Mouse (Mus musculus) heart, postnatal 14 days (tissue): Measurements from ENCODE around the gene Olfr331. TPM values are rescaled to one million over a fixed set of nuclear protein-coding genes. Genes with fewer than 3 reads are reported as not detected.
A peak's percentile ranks its signal among the peaks of the same experiment; 100 is the strongest.
"Not testable (repeated sequence)": the region's sequence is repeated elsewhere in the genome, so short reads cannot be mapped to it uniquely, and the experiment has no call there.

Source experiments
- DNase-seq, 2 experiments: peaks; one replicate each; pipeline ENCODE4 v3.0.0; 2021 to 2022
- intact Hi-C: fragments of 180-260 bp; cut with DNase I; formaldehyde crosslinking; loops from one replicate; pipeline ENCODE4 v1.15.1; 2025
- long read RNA-seq, 2 experiments: library from polyadenylated mRNA; stranded (forward); transcript quantifications; one replicate each; pipeline ENCODE4 v2.0.0; 2021
- total RNA-seq, 2 experiments: library from RNA; stranded (reverse); gene quantifications; 2 replicates each; pipeline ENCODE4 v1.2.3; 2021

Gene Olfr331
- not detected for total RNA-seq
- long read RNA-seq, experiment 1: 0 reads
- long read RNA-seq, experiment 2: 0 reads

DNA sequence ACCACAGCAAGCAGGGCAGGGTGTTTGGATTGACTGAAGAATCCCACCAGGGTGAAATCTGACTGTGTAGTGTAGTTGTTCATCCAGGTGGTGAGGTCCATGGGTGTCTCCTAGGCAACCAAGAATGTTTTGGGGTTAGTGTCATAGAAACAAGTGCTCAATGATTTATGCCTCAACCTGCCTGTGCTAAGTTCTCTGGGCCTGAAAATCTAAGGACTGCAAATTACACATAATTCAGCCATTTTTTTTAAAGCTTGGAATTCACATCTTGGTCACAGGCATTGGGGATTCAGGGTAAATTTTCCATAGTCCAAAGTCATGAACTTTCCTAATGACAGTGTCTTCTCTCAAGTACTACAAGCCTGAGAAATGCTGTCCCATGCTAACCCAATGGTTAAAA, at the start of gene Olfr331:
TSS of gene Olfr331 (minus strand) at position 101 of the 400 bp plus-strand sequence.
- intact Hi-C loops: loop anchor here (5.0 kb wide), 1 partner anchor 100 kb away; no protein-coding TSS in a partner anchor
- not testable (repeated sequence) for DNase-seq

DNA sequence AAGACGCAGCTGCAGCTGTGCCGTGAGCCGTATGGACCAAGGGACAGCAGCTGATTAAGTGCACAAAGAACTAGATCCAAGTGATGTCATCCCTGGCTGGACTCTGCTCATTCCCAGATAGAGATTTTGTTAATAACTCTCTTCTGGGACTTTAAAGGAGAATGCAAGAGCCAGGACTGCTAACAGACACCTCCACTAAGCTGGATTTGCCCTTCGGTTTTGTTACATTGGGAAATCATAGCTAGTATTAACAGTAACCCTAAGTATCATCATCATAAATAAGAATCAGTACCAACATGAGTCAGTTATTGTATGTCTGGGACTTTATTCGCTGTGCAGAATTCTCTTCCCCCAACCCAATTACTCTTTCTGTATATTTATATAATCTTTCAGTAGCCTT, 44.0 kb upstream of the Olfr331 start, which contains the start of gene Olfr329-ps:
TSS of gene Olfr329-ps (minus strand) at position 101 of the 400 bp plus-strand sequence.
- intact Hi-C loops: no loop called here
- DNase-seq: peak; percentile 4 to 16

DNA sequence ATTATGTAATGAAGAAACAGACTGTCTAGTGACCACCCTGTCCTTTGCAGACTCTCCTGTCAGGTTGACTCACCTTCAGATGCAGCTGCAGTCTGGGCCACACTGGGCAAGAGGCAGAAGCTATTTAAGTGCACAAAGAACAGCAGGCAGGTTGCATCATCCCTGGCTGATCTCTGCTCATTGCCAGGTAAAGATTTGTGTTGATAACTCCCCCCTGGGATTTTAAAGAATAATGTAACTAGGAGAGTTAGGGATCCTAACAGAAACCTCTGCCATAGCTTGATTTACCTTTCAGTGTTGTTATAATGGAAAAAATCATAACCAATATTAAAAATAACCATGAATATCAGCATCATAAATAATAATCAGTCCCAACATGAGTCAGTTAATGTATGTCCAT, 32.4 kb upstream of the Olfr331 start, which contains the start of gene Olfr330:
TSS of gene Olfr330 (minus strand) at position 101 of the 400 bp plus-strand sequence.
- DNase-seq, intact Hi-C loops: not testable (repeated sequence)

DNA sequence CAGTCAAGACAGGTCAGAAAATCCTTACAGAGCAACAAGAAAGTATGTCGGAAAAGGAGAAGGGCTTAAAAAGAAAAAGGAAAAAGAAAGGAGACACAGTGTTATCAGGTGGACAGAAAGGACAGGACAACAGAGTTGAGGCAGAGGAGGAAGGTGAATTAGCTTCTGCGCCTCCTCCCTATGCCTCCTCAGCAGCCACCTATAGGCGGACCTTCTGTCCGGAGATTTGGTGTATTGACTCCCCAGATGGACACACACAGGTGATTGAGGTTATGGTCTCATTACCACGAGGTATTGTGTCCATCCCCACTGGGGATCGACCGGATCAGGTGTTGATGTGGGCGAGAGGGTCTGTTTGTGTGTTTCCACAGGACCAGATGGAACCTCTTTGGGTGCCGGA, 17.4 kb upstream of the Olfr331 start:
- DNase-seq: peak; percentile 9
- intact Hi-C loops: not testable (repeated sequence)

DNA sequence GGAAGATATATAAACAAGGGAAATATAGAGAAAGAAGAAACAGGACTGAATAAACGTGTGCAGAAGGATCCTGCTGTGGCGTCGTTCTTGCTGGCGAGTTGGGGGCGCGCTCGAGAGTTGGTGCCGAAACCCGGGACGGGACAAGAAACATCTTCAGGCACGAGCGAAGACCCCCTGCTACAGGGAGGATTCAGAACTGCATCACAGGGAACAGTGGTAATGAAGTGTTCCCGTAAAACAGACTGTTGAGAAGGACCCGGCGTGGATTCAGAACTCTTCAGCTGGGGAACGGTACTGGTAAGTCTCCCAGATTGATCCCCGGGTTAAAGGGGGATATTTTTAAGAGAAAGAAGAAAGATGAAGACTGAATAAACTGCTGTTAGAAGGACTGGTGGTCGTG, 16.5 kb upstream of the Olfr331 start:
- DNase-seq: peak; percentile 60 to 68
- intact Hi-C loops: not testable (repeated sequence)

DNA sequence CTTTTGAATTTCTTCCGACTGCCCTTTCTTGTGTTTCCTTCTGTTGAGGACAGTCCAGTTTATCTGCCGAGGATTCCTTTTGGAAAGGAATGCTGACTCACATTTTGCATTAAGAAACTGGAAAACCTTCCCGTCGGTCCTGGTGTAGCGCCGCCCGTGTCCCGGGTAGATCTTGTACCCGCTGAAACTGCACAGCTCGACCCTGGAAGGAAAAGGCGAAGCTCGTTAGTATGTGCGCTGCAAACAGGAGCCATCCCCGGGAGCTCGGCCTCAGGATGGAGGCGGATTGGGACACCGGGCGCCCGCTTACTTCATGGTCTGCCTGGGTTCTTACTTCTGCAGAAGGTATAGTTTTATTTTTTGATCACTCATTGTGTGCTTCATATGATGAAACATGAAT, 6.7 kb upstream of the Olfr331 start:
- not testable (repeated sequence) for DNase-seq

DNA sequence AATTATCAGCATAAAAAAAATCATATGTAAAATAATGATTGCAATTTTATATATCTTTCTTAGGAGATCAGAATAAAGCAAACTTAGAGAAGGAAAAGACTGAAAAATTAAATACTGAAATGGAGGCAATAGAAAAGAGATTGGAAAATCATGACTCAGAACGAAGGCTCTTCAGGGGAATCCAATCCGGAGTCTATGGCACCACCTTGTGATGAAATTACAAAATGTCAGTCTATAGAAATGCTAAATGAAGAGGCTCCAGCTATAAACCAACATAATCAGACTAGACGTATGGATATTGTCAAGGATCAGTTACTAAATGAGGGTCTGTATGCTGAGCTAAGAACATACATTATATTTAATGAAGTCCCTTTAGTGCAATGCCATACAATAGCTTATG, 3.1 kb downstream of the Olfr331 start:
- DNase-seq: peak in 1 of 2 experiments; percentile 3
- intact Hi-C loops: loop anchor here (10.0 kb wide), 1 partner anchor 194 kb away; the partner anchor contains the start of gene Zfp692

More for the DNA sequence above, 6.7 kb upstream of the Olfr331 start:
- intact Hi-C loops: not testable (repeated sequence)

DNA sequence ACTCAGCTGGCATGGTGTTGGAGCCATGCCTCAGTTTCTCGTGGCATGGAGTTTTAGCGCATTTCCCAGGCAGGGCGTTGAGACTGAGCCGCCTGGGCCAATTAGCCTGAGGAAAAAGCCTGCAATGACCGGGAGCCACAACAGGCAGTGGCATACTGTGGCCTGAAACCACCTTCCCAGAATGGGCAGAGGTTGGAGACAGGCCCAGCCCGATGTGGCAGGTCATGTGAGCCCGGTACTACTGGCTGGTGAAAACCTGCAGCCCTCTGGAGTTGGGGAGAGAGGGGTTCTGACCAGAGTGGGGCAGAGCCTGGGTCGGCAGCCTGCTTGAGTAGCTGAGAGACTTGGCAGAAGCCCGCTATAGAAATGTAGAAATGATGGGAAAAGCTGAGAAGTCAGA, 3.6 kb downstream of the Olfr331 start:
- peak; percentile 30 to 59 for DNase-seq
- intact Hi-C loops: loop anchor here (10.0 kb wide), 1 partner anchor 194 kb away; the partner anchor contains the start of gene Zfp692

DNA sequence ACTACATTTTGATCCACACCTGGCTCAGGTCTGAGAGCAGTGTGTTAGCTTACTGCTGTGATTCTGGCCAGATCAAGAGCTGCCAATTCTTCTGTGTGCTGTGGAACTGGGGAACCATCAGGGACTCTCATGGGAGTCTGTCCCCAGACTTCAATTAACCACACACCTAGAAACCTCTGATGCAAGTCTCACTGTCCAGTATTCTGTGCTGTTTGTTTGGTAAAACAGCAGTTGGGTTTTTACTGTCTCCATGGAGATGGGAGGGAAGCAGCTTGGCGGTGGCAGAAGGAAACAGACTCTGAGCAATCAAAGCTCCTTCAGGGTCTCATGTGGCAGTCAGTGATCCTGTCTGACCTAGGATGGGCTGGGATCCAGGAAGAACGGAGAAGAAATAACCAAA, 9.9 kb downstream of the Olfr331 start, which contains the start of gene Olfr332:
TSS of gene Olfr332 (minus strand) at position 101 of the 400 bp plus-strand sequence.
- DNase-seq: no peak
- intact Hi-C loops: loop anchor here (10.0 kb wide), 1 partner anchor 188 kb away; the partner anchor contains the start of gene Zfp692

DNA sequence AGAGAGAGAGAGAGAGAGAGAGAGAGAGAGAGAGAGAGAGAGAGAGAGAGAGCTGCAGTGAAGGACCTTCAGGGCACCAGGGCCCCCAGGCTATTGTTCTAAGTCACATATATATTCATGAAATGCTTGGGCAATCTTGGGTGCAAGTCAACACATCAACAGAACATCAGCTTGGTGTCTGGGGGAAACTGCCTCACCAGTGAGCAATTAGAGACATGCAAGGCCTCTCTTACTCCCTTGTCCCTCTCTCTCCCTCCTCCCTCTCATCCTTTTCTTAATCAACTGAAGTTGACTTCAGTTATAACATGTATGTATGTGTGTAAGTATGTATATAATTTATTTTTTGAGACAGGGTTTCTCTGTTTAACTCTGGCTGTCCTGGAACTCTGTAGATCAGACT, 40.2 kb downstream of the Olfr331 start, which contains the start of gene Olfr30:
TSS of gene Olfr30 (minus strand) at position 101 of the 400 bp plus-strand sequence.
- DNase-seq: no peak
- intact Hi-C loops: no loop called here

DNA sequence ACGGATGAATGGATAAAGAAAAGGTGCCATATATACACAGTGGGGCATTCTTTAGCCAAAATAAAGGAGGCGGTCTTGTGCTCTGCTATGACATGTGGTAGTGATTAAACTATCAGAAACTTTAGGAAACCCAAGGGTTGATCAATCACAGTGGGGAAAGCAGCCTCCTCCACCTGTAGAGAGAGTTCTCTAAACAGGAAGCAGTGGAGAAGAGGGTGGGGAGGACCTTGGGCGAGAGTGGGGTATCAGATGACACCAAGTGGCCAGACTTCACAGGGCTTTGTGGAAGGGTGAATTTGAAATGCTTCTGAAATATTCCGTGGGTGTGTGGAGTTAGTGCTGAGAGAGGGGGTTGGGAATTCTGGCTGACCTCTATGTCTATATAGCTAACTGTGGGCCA, 48.8 kb downstream of the Olfr331 start:
- intact Hi-C loops: no loop called here
- DNase-seq: no peak

DNA sequence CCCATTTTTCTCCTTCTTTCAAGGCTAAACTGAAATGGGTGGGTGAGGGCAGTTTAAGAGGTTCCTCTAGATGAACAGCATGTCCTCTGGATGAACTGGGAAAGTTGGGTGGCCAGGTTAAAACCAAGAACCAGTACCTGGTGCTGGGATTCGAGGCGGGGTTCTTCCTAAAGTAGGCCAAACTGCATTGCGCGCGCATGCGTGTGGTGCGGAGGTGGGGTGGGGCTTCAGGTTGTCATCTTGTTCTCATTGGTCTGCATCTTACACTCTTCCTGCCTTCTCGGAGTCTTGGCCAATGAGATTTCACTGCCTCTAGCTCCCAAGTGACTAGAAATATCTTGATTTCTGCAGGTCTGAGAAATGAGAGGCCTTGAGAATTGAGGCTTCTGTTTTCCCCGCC, 49.6 kb downstream of the Olfr331 start, which contains the start of gene Lypd9:
TSS of gene Lypd9 (minus strand) at position 165 of the 400 bp plus-strand sequence.
- intact Hi-C loops: no loop called here
- DNase-seq: no peak

Other genes starting within 250 kb of the Olfr331 start
- not detected for gene 4930438A08Rik, start 227.8 kb downstream of the Olfr331 start, total RNA-seq
- gene Zfp692, start 195.5 kb downstream of the Olfr331 start, total RNA-seq: 1 to 10 TPM; 3.9 to 4.7 TPM
- gene Zfp672, start 172.2 kb downstream of the Olfr331 start, total RNA-seq: 10 to 100 TPM; 48.9 to 53.1 TPM
- 10 to 100 TPM; 45.6 to 49.5 TPM for gene Sh3bp5l, start 171.8 kb downstream of the Olfr331 start, total RNA-seq
- not detected for gene Lypd8, start 123.5 kb downstream of the Olfr331 start, total RNA-seq
- gene 1810065E05Rik, start 81.5 kb downstream of the Olfr331 start, total RNA-seq: not detected
- gene Gm12253, start 70.0 kb downstream of the Olfr331 start, total RNA-seq: not detected
- not detected for gene Lypd9, start 49.6 kb downstream of the Olfr331 start, total RNA-seq
- not detected for gene Olfr30, start 40.3 kb downstream of the Olfr331 start, total RNA-seq
- not detected for gene Olfr332, start 10.0 kb downstream of the Olfr331 start, total RNA-seq
- not detected for gene Olfr330, start 32.3 kb upstream of the Olfr331 start, total RNA-seq
- not detected for gene Olfr329-ps, start 43.9 kb upstream of the Olfr331 start, total RNA-seq
- under 1 TPM; 0.10 to 0.12 TPM for gene Olfr328, start 53.1 kb upstream of the Olfr331 start, total RNA-seq
- gene Olfr224, start 68.0 kb upstream of the Olfr331 start, total RNA-seq: not detected
- not detected for gene Olfr325, start 75.2 kb upstream of the Olfr331 start, total RNA-seq
- not detected for gene Olfr324, start 92.5 kb upstream of the Olfr331 start, total RNA-seq
- 10 to 100 TPM in 1 of 2 experiments, 1 to 10 TPM in 1; 7.4 to 10.7 TPM for gene 2210407C18Rik, start 113.5 kb upstream of the Olfr331 start, total RNA-seq
- gene Olfr323, start 127.9 kb upstream of the Olfr331 start, total RNA-seq: not detected
- under 1 TPM in 1 of 2 experiments, not detected in 1; 0.17 TPM for gene Trim58, start 137.9 kb upstream of the Olfr331 start, total RNA-seq
- not detected for gene Olfr322, start 156.2 kb upstream of the Olfr331 start, total RNA-seq
- not detected for gene Olfr320, start 178.5 kb upstream of the Olfr331 start, total RNA-seq
- not detected for gene Olfr319, start 196.6 kb upstream of the Olfr331 start, total RNA-seq
- gene Olfr318, start 221.4 kb upstream of the Olfr331 start, total RNA-seq: not detected
- not detected for gene Olfr317, start 236.6 kb upstream of the Olfr331 start, total RNA-seq